Mouse (Mus musculus): ENCODE measurements around the gene Nxph4. TPM values are rescaled to one million over a fixed set of nuclear protein-coding genes. Genes with fewer than 3 reads are reported as not detected.

Nxph4 gene
- total and polyA plus RNA-seq, 3 experiments = 0.13 to 0.14 TPM; not detected in 1

DNA sequence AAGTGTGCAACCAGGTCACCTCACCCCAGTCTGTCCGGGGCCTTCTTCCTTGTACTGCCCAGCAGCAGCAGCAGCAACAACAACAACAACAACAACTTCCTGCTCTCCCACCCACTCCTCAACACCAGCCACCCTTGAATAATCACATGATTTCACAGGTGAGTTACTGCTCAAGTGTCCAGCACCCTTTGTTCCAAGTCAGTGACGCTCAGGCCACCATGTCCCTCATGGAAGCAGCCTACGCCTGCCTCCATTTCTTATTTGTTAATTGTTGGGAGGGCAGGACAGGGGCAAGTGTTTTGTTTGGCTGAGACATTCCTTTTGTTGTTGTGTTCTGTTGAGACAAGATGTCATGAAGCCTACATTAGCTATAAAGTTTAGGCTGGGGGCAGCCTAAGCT is 57.8 kb downstream of the Nxph4 start:
- DNase-seq (ENCODE audit: extremely low read depth) = no peak
- no peak overlapping the region for H3K4me3 ChIP-seq (replicated peaks in 1 of 3; ENCODE audit: low read depth in 2 of 3, low read length in 2 of 3, poor library complexity in 1 of 3)
- no peaks in the 10 kb centered on the region for H3K9me3 ChIP-seq (replicated peaks; ENCODE audit: low read length)
- H3K27me3 ChIP-seq (replicated peaks) = no peaks in the 10 kb centered on the region
- H3K4me1 ChIP-seq (ENCODE audit: control insufficient read depth in 1 of 2, insufficient read depth in 2 of 2) = peaks cover 2 to 15% of the 10 kb centered on the region in 2 experiments
- dilution Hi-C loops (cut with MboI; ENCODE audit: extremely low pct_ligation_motif_present, extremely low pct_unique_long_range_greater_than_20kb, low sequenced_read_pairs) = no loop called here
- TF ChIP-seq PAX5 (IDR thresholded peaks at IDR 0.05; ENCODE audit: low read length) (no peak), ZNF384 (IDR thresholded peaks at IDR 0.05; ENCODE audit: low read depth, low read length) (no peak), MAZ (IDR thresholded peaks at IDR 0.05; ENCODE audit: low read depth, low read length) (no peak), JUND (conservative IDR thresholded peaks at IDR 0.05; ENCODE audit: low read depth, low read length) (no peak), SMC3 (IDR thresholded peaks at IDR 0.05; ENCODE audit: low read depth, low read length) (no peak), USF1 (IDR thresholded peaks at IDR 0.05; ENCODE audit: low read depth, low read length) (no peak), BHLHE40 (IDR thresholded peaks at IDR 0.05; ENCODE audit: low read depth, low read length) (no peak), SIN3A (IDR thresholded peaks at IDR 0.05; ENCODE audit: low read length) (no peak), ZC3H11A (IDR thresholded peaks at IDR 0.05; ENCODE audit: low read depth, low read length) (no peak), CHD2 (IDR thresholded peaks at IDR 0.05; ENCODE audit: low read length) (no peak), MYC (IDR thresholded peaks at IDR 0.05; ENCODE audit: low read depth, low read length) (no peak), E2F4 (IDR thresholded peaks at IDR 0.05; ENCODE audit: insufficient replicate concordance, low read depth, low read length) (no peak), EP300 (IDR thresholded peaks at IDR 0.05; ENCODE audit: low read length) (no peak), ELF1 (IDR thresholded peaks at IDR 0.05; ENCODE audit: low read depth, low read length) (no peak), HCFC1 (IDR thresholded peaks at IDR 0.05; ENCODE audit: low read depth, low read length) (no peak), KAT2A (IDR thresholded peaks at IDR 0.05; ENCODE audit: insufficient replicate concordance, low read length) (no peak), IRF4 (IDR thresholded peaks at IDR 0.05; ENCODE audit: low read depth, low read length) (no peak), TCF12 (IDR thresholded peaks at IDR 0.05; ENCODE audit: low read depth, low read length) (no peak), MAX (IDR thresholded peaks at IDR 0.05; ENCODE audit: low read length) (no peak)
- H3K4me2 ChIP-seq (ENCODE audit: insufficient read depth, low read depth, poor library complexity, severe bottlenecking) = no peak overlapping the region
- in situ Hi-C loops (cut with MboI; ENCODE audit: low pct_ligation_motif_present, low pct_unique_long_range_greater_than_20kb, low sequenced_read_pairs) = no loop called here
- H3K36me3 ChIP-seq (replicated peaks in 1 of 2; ENCODE audit: control insufficient read depth in 1 of 2, insufficient read depth in 1 of 2, low read length in 1 of 2) = peaks cover 26 to 78% of the 10 kb centered on the region in 2 experiments
- H3K9ac ChIP-seq (ENCODE audit: insufficient read depth, low read depth) = no peak overlapping the region
- no peaks in the 10 kb centered on the region for H3K79me2 ChIP-seq (replicated peaks; ENCODE audit: control insufficient read depth, extremely low read depth, insufficient read depth, poor library complexity, severe bottlenecking)
- H3K27ac ChIP-seq (ENCODE audit: insufficient read depth, low read depth) = no peak overlapping the region

Other genes starting within 250 kb of the Nxph4 start
Only the 20 nearest of the 21 such genes appear.
- 224 and 234 TPM in 2 replicates for gene Mars, start 222.8 kb downstream of the Nxph4 start, total RNA-seq (2012; rRNA removed)
- 110 and 143 TPM in 2 replicates for gene Mars, start 222.8 kb downstream of the Nxph4 start, total RNA-seq (2014; rRNA removed)
- gene Mars, start 222.8 kb downstream of the Nxph4 start, polyA plus RNA-seq (2012; ENCODE audit: insufficient read length, low read depth) = 161 and 177 TPM in 2 replicates
- 32.5 and 33.7 TPM in 2 replicates for gene Arhgap9, start 212.6 kb downstream of the Nxph4 start, total RNA-seq (2012; rRNA removed)
- 32.4 and 34.0 TPM in 2 replicates for gene Arhgap9, start 212.6 kb downstream of the Nxph4 start, total RNA-seq (2014; rRNA removed)
- gene Arhgap9, start 212.6 kb downstream of the Nxph4 start, polyA plus RNA-seq (2012; ENCODE audit: insufficient read length, low read depth) = 42.4 and 44.7 TPM in 2 replicates
- 0.13 and 0.42 TPM in 2 replicates for gene Gli1, start 192.6 kb downstream of the Nxph4 start, total RNA-seq (2012; rRNA removed)
- not detected in 2 replicates for gene Gli1, start 192.6 kb downstream of the Nxph4 start, total RNA-seq (2014; rRNA removed)
- 0.10 and 0.14 TPM in 2 replicates for gene Gli1, start 192.6 kb downstream of the Nxph4 start, polyA plus RNA-seq (2012; ENCODE audit: insufficient read length, low read depth)
- 1.3 and 2.6 TPM in 2 replicates for gene Inhbe, start 180.1 kb downstream of the Nxph4 start, total RNA-seq (2012; rRNA removed)
- 0.85 and 0.89 TPM in 2 replicates for gene Inhbe, start 180.1 kb downstream of the Nxph4 start, total RNA-seq (2014; rRNA removed)
- 0.65 and 0.83 TPM in 2 replicates for gene Inhbe, start 180.1 kb downstream of the Nxph4 start, polyA plus RNA-seq (2012; ENCODE audit: insufficient read length, low read depth)
- gene Inhbc, start 164.1 kb downstream of the Nxph4 start, total RNA-seq (2012; rRNA removed) = 0.08 and 0.38 TPM in 2 replicates
- not detected in 2 replicates for gene Inhbc, start 164.1 kb downstream of the Nxph4 start, total RNA-seq (2014; rRNA removed)
- gene Inhbc, start 164.1 kb downstream of the Nxph4 start, polyA plus RNA-seq (2012; ENCODE audit: insufficient read length, low read depth) = 0.20 TPM in 1 of 2 replicates, not detected in the other
- gene R3hdm2, start 154.2 kb downstream of the Nxph4 start, total RNA-seq (2012; rRNA removed) = 7.3 and 8.7 TPM in 2 replicates
- gene R3hdm2, start 154.2 kb downstream of the Nxph4 start, total RNA-seq (2014; rRNA removed) = 4.2 and 7.0 TPM in 2 replicates
- 23.6 and 29.2 TPM in 2 replicates for gene R3hdm2, start 154.2 kb downstream of the Nxph4 start, polyA plus RNA-seq (2012; ENCODE audit: insufficient read length, low read depth)
- gene Stac3, start 32.9 kb downstream of the Nxph4 start, total RNA-seq (2012; rRNA removed) = 0.08 and 0.42 TPM in 2 replicates
- 0.50 TPM in 1 of 2 replicates, not detected in the other for gene Stac3, start 32.9 kb downstream of the Nxph4 start, total RNA-seq (2014; rRNA removed)
- gene Stac3, start 32.9 kb downstream of the Nxph4 start, polyA plus RNA-seq (2012; ENCODE audit: insufficient read length, low read depth) = 0.79 and 0.93 TPM in 2 replicates
- gene Ndufa4l2, start 19.6 kb downstream of the Nxph4 start, total RNA-seq (2012; rRNA removed) = 0.47 and 0.80 TPM in 2 replicates
- gene Ndufa4l2, start 19.6 kb downstream of the Nxph4 start, total RNA-seq (2014; rRNA removed) = not detected in 2 replicates
- not detected in 2 replicates for gene Ndufa4l2, start 19.6 kb downstream of the Nxph4 start, polyA plus RNA-seq (2012; ENCODE audit: insufficient read length, low read depth)
- 252 and 317 TPM in 2 replicates for gene Shmt2, start 12.1 kb downstream of the Nxph4 start, total RNA-seq (2012; rRNA removed)
- gene Shmt2, start 12.1 kb downstream of the Nxph4 start, total RNA-seq (2014; rRNA removed) = 267 and 273 TPM in 2 replicates
- gene Shmt2, start 12.1 kb downstream of the Nxph4 start, polyA plus RNA-seq (2012; ENCODE audit: insufficient read length, low read depth) = 315 and 353 TPM in 2 replicates
- gene Lrp1, start 86.6 kb upstream of the Nxph4 start, total RNA-seq (2012; rRNA removed) = 16.5 and 51.2 TPM in 2 replicates
- gene Lrp1, start 86.6 kb upstream of the Nxph4 start, total RNA-seq (2014; rRNA removed) = 3.1 and 3.3 TPM in 2 replicates
- 11.0 and 11.8 TPM in 2 replicates for gene Lrp1, start 86.6 kb upstream of the Nxph4 start, polyA plus RNA-seq (2012; ENCODE audit: insufficient read length, low read depth)
- 58.7 and 76.6 TPM in 2 replicates for gene Stat6, start 108.4 kb upstream of the Nxph4 start, total RNA-seq (2012; rRNA removed)
- 64.0 and 71.5 TPM in 2 replicates for gene Stat6, start 108.4 kb upstream of the Nxph4 start, total RNA-seq (2014; rRNA removed)
- 62.9 and 72.1 TPM in 2 replicates for gene Stat6, start 108.4 kb upstream of the Nxph4 start, polyA plus RNA-seq (2012; ENCODE audit: insufficient read length, low read depth)
- 12.5 and 13.2 TPM in 2 replicates for gene Nemp1, start 132.3 kb upstream of the Nxph4 start, total RNA-seq (2012; rRNA removed)
- 17.4 and 18.3 TPM in 2 replicates for gene Nemp1, start 132.3 kb upstream of the Nxph4 start, total RNA-seq (2014; rRNA removed)
- 7.5 and 8.3 TPM in 2 replicates for gene Nemp1, start 132.3 kb upstream of the Nxph4 start, polyA plus RNA-seq (2012; ENCODE audit: insufficient read length, low read depth)
- 10.0 and 13.9 TPM in 2 replicates for gene Nab2, start 134.0 kb upstream of the Nxph4 start, total RNA-seq (2012; rRNA removed)
- 5.9 and 8.1 TPM in 2 replicates for gene Nab2, start 134.0 kb upstream of the Nxph4 start, total RNA-seq (2014; rRNA removed)
- gene Nab2, start 134.0 kb upstream of the Nxph4 start, polyA plus RNA-seq (2012; ENCODE audit: insufficient read length, low read depth) = 9.2 and 10.8 TPM in 2 replicates
- gene Myo1a, start 170.6 kb upstream of the Nxph4 start, total RNA-seq (2012; rRNA removed) = 1.8 and 2.3 TPM in 2 replicates
- gene Myo1a, start 170.6 kb upstream of the Nxph4 start, total RNA-seq (2014; rRNA removed) = 0.08 and 0.24 TPM in 2 replicates
- gene Myo1a, start 170.6 kb upstream of the Nxph4 start, polyA plus RNA-seq (2012; ENCODE audit: insufficient read length, low read depth) = 0.36 and 0.45 TPM in 2 replicates
- gene Tac2, start 189.9 kb upstream of the Nxph4 start, total RNA-seq (2012; rRNA removed) = not detected in 2 replicates
- not detected in 2 replicates for gene Tac2, start 189.9 kb upstream of the Nxph4 start, total RNA-seq (2014; rRNA removed)
- gene Tac2, start 189.9 kb upstream of the Nxph4 start, polyA plus RNA-seq (2012; ENCODE audit: insufficient read length, low read depth) = not detected in 2 replicates
- gene Zbtb39, start 205.0 kb upstream of the Nxph4 start, total RNA-seq (2012; rRNA removed) = 3.7 and 4.2 TPM in 2 replicates
- gene Zbtb39, start 205.0 kb upstream of the Nxph4 start, total RNA-seq (2014; rRNA removed) = 0.63 and 1.1 TPM in 2 replicates
- 4.0 and 5.0 TPM in 2 replicates for gene Zbtb39, start 205.0 kb upstream of the Nxph4 start, polyA plus RNA-seq (2012; ENCODE audit: insufficient read length, low read depth)
- 0.04 TPM in 1 of 2 replicates, not detected in the other for gene Gpr182, start 217.2 kb upstream of the Nxph4 start, total RNA-seq (2012; rRNA removed)
- not detected in 2 replicates for gene Gpr182, start 217.2 kb upstream of the Nxph4 start, total RNA-seq (2014; rRNA removed)
- 0.05 and 0.13 TPM in 2 replicates for gene Gpr182, start 217.2 kb upstream of the Nxph4 start, polyA plus RNA-seq (2012; ENCODE audit: insufficient read length, low read depth)
- gene Rdh1, start 225.2 kb upstream of the Nxph4 start, total RNA-seq (2012; rRNA removed) = not detected in 2 replicates
- gene Rdh1, start 225.2 kb upstream of the Nxph4 start, total RNA-seq (2014; rRNA removed) = 0.05 TPM in 1 of 2 replicates, not detected in the other
- gene Rdh1, start 225.2 kb upstream of the Nxph4 start, polyA plus RNA-seq (2012; ENCODE audit: insufficient read length, low read depth) = not detected in 2 replicates
- gene Rdh16f1, start 225.2 kb upstream of the Nxph4 start, total RNA-seq (2012; rRNA removed) = not detected in 2 replicates
- not detected in 2 replicates for gene Rdh16f1, start 225.2 kb upstream of the Nxph4 start, total RNA-seq (2014; rRNA removed)
- not detected in 2 replicates for gene Rdh16f1, start 225.2 kb upstream of the Nxph4 start, polyA plus RNA-seq (2012; ENCODE audit: insufficient read length, low read depth)
- gene Rdh9, start 241.8 kb upstream of the Nxph4 start, total RNA-seq (2012; rRNA removed) = not detected in 2 replicates
- not detected in 2 replicates for gene Rdh9, start 241.8 kb upstream of the Nxph4 start, total RNA-seq (2014; rRNA removed)
- gene Rdh9, start 241.8 kb upstream of the Nxph4 start, polyA plus RNA-seq (2012; ENCODE audit: insufficient read length, low read depth) = 0.09 TPM in 1 of 2 replicates, not detected in the other